Mouse (Mus musculus): ENCODE measurements around the gene Zzef1. TPM values are rescaled to one million over a fixed set of nuclear protein-coding genes. Genes with fewer than 3 reads are reported as not detected.
A peak's percentile ranks its signal among the peaks of the same experiment; 100 is the strongest.

Zzef1 gene
- polyA plus RNA-seq, 1 experiment = 8.1 TPM

GRCm38 (mm10) chr11:72782503-72782902 is 13.5 kb upstream of the Zzef1 start:
- no peak overlapping the region for H3K4me3 ChIP-seq
- no peak overlapping the region for H3K4me2 ChIP-seq (ENCODE audit: low read depth)
- TF ChIP-seq TCF12 (IDR thresholded peaks at IDR 0.05; ENCODE audit: insufficient read depth, poor library complexity, severe bottlenecking) (no peak), CEBPB (IDR thresholded peaks at IDR 0.05; ENCODE audit: insufficient read depth, poor library complexity, severe bottlenecking) (no peak), USF1 (IDR thresholded peaks at IDR 0.05; ENCODE audit: low read depth) (no peak), TCF3 (IDR thresholded peaks at IDR 0.05; ENCODE audit: insufficient read length, low read depth) (no peak), MYOD1 (IDR thresholded peaks at IDR 0.05; ENCODE audit: control insufficient read depth in 1 of 3, insufficient read length in 2 of 3, low read depth in 2 of 3) (no peak)
- H3ac ChIP-seq (ENCODE audit: control insufficient read depth, insufficient read length) = no peak overlapping the region
- H3K79me2 ChIP-seq (ENCODE audit: control insufficient read depth, insufficient read depth) = no peaks in the 10 kb centered on the region
- no peaks in the 10 kb centered on the region for H3K36me3 ChIP-seq (ENCODE audit: control insufficient read depth, insufficient read depth)
- H3K27me3 ChIP-seq (ENCODE audit: control insufficient read depth, insufficient read depth, insufficient read length) = no peaks in the 10 kb centered on the region

- TF ChIP-seq SRF (IDR thresholded peaks at IDR 0.05; ENCODE audit: control insufficient read depth, insufficient read length, low read depth) (no peak), MAX (IDR thresholded peaks at IDR 0.05; ENCODE audit: low read depth) (no peak), POLR2A (IDR thresholded peaks at IDR 0.05; ENCODE audit: insufficient read length, low read depth) (no peak), USF1 (IDR thresholded peaks at IDR 0.05; ENCODE audit: low read depth) (no peak), E2F4 (IDR thresholded peaks at IDR 0.05; ENCODE audit: insufficient read depth) (no peak), TCF12 (IDR thresholded peaks at IDR 0.05; ENCODE audit: insufficient read depth, poor library complexity, severe bottlenecking) (no peak), MYOG (IDR thresholded peaks at IDR 0.05; ENCODE audit: control insufficient read depth in 1 of 3, insufficient read depth in 1 of 3, insufficient read length in 2 of 3, low read depth in 2 of 3) (no peak), MYOD1 (IDR thresholded peaks at IDR 0.05; ENCODE audit: control insufficient read depth in 1 of 3, insufficient read length in 2 of 3, low read depth in 2 of 3) (no peak), REST (IDR thresholded peaks at IDR 0.05; ENCODE audit: insufficient read depth, insufficient read length) (no peak)
- Histone ChIP-seq H3K36me3 (ENCODE audit: control insufficient read depth, insufficient read depth) (no peaks in the 10 kb centered on the region), H3K79me2 (ENCODE audit: control insufficient read depth, insufficient read depth) (peaks cover 17% of the 10 kb centered on the region), H3K4me2 (ENCODE audit: low read depth) (peak overlapping the region; percentile 37), H3K27me3 (ENCODE audit: control insufficient read depth, insufficient read depth, insufficient read length) (no peaks in the 10 kb centered on the region), H3ac (ENCODE audit: control insufficient read depth, insufficient read length) (no peak overlapping the region), H3K4me3 (no peak overlapping the region)
Measured at GRCm38 (mm10) chr11:72792033-72792432, 4.0 kb upstream of the Zzef1 start.

GRCm38 (mm10) chr11:72795149-72795454 is 924 bp upstream of the Zzef1 start:
- H3ac ChIP-seq (ENCODE audit: control insufficient read depth, insufficient read length) = peak overlapping the region; percentile 95
- H3K36me3 ChIP-seq (ENCODE audit: control insufficient read depth, insufficient read depth) = no peaks in the 10 kb centered on the region
- H3K27me3 ChIP-seq (ENCODE audit: control insufficient read depth, insufficient read depth, insufficient read length) = no peaks in the 10 kb centered on the region
- peak overlapping the region; percentile 71 for H3K4me2 ChIP-seq (ENCODE audit: low read depth)
- TF ChIP-seq POLR2AphosphoS2 (IDR thresholded peaks at IDR 0.05; ENCODE audit: insufficient read length, low read depth) (no peak), POLR2A (IDR thresholded peaks at IDR 0.05; ENCODE audit: insufficient read length, low read depth) (no peak)
- peaks cover 47% of the 10 kb centered on the region for H3K79me2 ChIP-seq (ENCODE audit: control insufficient read depth, insufficient read depth)
- peak overlapping the region; percentile 89 for H3K4me3 ChIP-seq

GRCm38 (mm10) chr11:72796296-72796687 is 266 bp downstream of the Zzef1 start:
- no peaks in the 10 kb centered on the region for H3K36me3 ChIP-seq (ENCODE audit: control insufficient read depth, insufficient read depth)
- H3K79me2 ChIP-seq (ENCODE audit: control insufficient read depth, insufficient read depth) = peaks cover 59% of the 10 kb centered on the region
- peak overlapping the region; percentile 89 for H3K4me3 ChIP-seq
- no peaks in the 10 kb centered on the region for H3K27me3 ChIP-seq (ENCODE audit: control insufficient read depth, insufficient read depth, insufficient read length)
- H3ac ChIP-seq (ENCODE audit: control insufficient read depth, insufficient read length) = peak overlapping the region; percentile 95
- peak overlapping the region; percentile 84 for H3K4me2 ChIP-seq (ENCODE audit: low read depth)
- TF ChIP-seq TCF3 (IDR thresholded peaks at IDR 0.05; ENCODE audit: insufficient read length, low read depth) (no peak), MAX (IDR thresholded peaks at IDR 0.05; ENCODE audit: low read depth) (no peak), TCF12 (IDR thresholded peaks at IDR 0.05; ENCODE audit: insufficient read depth, poor library complexity, severe bottlenecking) (no peak), POLR2AphosphoS2 (IDR thresholded peaks at IDR 0.05; ENCODE audit: insufficient read length, low read depth) (no peak), REST (IDR thresholded peaks at IDR 0.05; ENCODE audit: insufficient read depth, insufficient read length) (no peak), CEBPB (IDR thresholded peaks at IDR 0.05; ENCODE audit: insufficient read depth, poor library complexity, severe bottlenecking) (no peak), POLR2A (IDR thresholded peaks at IDR 0.05; ENCODE audit: insufficient read length, low read depth) (no peak), USF1 (IDR thresholded peaks at IDR 0.05; ENCODE audit: low read depth) (no peak), E2F4 (IDR thresholded peaks at IDR 0.05; ENCODE audit: insufficient read depth) (no peak), MYOD1 (IDR thresholded peaks at IDR 0.05; ENCODE audit: control insufficient read depth in 1 of 3, insufficient read length in 2 of 3, low read depth in 2 of 3) (no peak)

GRCm38 (mm10) chr11:72796773-72797338 is 830 bp downstream of the Zzef1 start:
- Histone ChIP-seq H3ac (ENCODE audit: control insufficient read depth, insufficient read length) (peak overlapping the region; percentile 95), H3K36me3 (ENCODE audit: control insufficient read depth, insufficient read depth) (no peaks in the 10 kb centered on the region), H3K4me3 (peak overlapping the region; percentile 89), H3K27me3 (ENCODE audit: control insufficient read depth, insufficient read depth, insufficient read length) (no peaks in the 10 kb centered on the region), H3K79me2 (ENCODE audit: control insufficient read depth, insufficient read depth) (peaks cover 63% of the 10 kb centered on the region), H3K4me2 (ENCODE audit: low read depth) (peak overlapping the region; percentile 84)
- TF ChIP-seq REST (IDR thresholded peaks at IDR 0.05; ENCODE audit: insufficient read depth, insufficient read length) = no peak
- TF ChIP-seq POLR2A (IDR thresholded peaks at IDR 0.05; ENCODE audit: insufficient read length, low read depth) = no peak
- TF ChIP-seq CEBPB (IDR thresholded peaks at IDR 0.05; ENCODE audit: insufficient read depth, poor library complexity, severe bottlenecking) = no peak
- no peak for TF ChIP-seq E2F4 (IDR thresholded peaks at IDR 0.05; ENCODE audit: insufficient read depth)
- TF ChIP-seq MYOD1 (IDR thresholded peaks at IDR 0.05; ENCODE audit: control insufficient read depth in 1 of 3, insufficient read length in 2 of 3, low read depth in 2 of 3) = no peak
- no peak for TF ChIP-seq POLR2AphosphoS2 (IDR thresholded peaks at IDR 0.05; ENCODE audit: insufficient read length, low read depth)

Measured in myocyte (in vitro differentiated cells).